Mouse (Mus musculus): Measurements from ENCODE around the gene 1700056E22Rik.
A peak's percentile ranks its signal among the peaks of the same experiment; 100 is the strongest.

1700056E22Rik gene

DNA sequence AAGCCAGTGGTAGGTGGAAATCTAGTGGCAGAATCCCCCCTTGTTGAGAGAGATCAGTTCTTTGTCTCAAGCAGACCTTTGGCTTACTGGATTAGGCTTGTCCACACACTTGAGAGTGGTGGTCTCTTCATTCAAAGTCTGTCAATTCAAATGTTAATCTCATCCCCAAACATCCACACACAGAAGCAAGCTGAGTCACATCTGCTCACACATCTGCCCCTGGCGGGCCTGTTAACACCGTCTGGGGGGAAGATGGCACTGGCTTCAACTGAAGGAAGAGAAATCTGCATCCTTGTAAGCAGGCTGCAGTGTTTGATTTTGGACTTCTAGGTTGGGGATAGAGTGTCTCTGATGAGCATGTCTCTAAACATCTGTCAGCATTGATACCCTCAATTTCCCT, 10.1 kb downstream of the 1700056E22Rik start:
- no peak for DNase-seq (ENCODE audit: extremely low read depth, low read depth)

DNA sequence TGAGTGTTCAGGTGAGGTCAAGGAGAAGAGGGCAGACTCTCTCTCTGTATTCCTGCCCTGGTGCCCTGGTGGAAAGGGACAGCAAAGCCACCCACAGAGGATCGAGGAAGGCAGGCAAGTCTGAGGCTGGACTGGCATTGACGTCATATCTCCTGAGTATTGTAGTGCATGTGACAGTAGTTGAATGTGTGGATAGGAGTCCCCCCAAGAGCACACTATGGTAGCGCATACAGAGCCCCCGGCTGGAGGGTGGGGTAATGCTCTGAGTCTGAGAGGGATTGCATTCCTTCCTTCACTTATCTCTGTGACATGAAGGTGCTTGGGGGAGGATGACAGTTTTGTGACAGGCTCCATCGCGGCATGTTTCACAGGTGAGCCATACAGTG, 14.4 kb downstream of the 1700056E22Rik start:
- no peak for DNase-seq (ENCODE audit: extremely low read depth, low read depth)

DNA sequence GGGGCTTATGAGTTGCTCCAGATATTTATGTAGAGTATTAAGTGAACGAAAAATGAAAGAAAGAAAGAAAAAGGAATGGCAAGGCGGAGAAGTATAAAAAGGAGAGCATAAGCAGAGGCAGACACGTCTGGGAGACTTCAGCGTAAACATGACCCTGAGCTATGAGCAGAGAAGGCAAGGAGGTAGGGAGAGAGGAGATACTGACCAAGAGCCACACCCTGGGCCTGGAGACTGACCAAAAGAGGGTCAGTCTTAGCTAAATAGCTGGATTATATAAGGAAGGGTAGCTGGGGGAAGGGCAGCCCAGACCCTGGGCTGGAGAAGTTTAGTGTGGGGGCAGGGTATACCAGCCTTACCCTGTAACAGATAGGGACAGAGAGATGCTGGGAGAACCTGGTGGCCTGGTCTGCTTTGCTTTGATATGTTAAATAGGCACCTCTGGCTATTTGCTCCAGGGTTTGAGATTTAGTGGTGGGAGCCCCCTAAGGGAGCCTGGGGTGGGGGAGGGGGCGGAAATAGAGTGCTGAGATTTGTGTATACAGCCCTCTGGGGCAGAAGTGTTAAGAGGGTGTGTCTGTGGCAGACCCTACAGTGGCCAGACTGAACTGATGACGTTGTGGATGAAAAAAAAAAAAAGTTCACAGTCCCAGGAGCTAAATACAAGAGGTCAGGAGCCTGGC, 14.9 kb downstream of the 1700056E22Rik start:
- no peak for DNase-seq (ENCODE audit: extremely low read depth, low read depth)

DNA sequence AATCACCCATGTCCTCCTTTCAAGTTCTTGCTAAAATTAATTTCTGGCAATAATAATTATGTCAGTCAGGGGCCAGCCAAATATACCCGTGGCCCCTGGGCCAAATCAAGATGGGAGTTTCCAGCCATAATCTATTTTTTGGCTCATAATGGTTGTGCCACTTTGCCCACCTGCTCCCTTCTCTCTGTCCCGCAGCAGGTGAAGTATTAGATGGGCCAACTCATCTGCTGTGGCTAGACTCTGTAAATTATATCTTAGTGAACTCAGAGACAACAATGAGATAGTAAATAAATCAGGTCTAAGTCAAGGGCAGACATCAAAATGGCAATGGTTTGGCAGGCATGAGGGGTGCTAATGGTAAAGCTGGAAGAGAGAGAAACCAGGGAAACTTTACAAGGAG, 16.5 kb downstream of the 1700056E22Rik start:
- no peak for DNase-seq (ENCODE audit: extremely low read depth, low read depth)

DNA sequence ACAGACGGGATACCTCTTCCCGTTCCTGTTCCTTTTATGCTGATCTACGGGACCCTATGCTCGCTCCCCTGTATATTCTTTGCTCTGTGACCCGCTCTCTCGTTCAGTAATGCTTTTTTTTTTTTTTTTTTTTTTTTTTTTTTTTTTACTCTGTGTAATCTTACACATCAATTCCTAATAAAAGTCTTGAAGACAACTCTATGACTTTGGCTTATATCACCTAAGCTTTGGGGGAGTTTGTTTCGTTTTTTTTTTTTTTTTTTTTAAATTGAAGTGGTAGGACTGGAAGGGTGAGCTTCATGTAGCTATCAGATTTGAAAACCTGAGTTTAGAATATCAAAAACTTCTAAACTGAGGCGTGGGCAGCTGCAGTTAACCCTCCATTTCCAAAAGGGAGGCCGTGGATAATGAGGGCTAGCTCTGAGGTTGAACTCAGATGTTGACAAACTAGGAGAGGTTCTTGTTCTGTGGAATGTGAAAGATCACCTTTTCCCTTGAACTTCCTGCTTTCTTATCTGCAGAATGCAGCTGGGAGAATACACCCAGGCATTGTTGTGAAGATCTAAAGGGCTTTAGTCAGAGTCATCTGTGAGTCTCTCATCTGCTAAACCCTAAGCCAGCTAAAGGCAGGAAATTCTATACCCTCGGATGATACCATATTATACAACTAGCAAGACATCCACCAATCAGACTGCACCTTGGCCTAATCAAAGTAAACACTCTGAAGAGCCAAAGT, 17.9 kb downstream of the 1700056E22Rik start:
- DNase-seq (ENCODE audit: extremely low read depth, low read depth), result peak; percentile 98

DNA sequence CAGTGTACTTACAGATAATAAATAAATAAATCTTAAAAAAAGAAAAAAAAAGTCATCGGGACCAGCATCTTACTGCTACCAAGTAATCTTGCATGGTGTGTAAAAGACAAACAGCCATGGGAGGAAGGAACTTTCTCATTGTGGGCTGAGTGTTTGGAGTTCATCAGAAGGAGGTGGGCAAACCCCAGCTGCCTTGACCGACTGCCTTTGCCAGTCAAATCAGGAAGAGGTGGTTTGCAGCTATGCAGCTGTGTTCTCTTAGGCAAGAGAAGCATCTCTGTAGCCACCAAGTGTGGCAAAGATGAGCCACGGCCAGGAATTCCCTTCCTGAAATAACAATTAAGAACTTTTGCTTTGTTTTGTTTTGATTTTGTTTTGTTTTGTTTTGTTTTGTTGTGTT, 20.0 kb downstream of the 1700056E22Rik start:
- no peak for DNase-seq (ENCODE audit: extremely low read depth, low read depth)

DNA sequence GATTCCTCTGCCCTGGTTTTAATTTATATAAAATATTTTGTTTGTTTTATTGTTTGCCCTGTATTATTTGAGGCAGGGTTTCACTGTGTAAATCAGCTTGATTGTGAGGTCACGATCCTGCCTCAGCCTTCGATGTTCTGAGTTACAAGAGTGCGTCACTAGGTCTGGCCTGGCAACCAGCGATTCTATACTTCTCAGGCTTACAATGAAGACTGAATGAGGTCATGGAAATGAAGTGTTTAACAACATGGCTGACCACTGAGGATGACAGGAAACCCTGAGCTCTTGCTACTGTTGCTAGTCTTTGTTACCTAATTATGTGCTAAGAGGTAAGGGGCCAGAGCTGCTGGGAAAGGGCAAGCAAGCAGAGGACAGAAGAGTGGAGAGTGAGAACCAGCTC, 21.0 kb downstream of the 1700056E22Rik start, which contains the start of gene Dusp10:
TSS of gene Dusp10 (plus strand) at position 197 of the 400 bp plus-strand sequence.
- no peak for DNase-seq (ENCODE audit: extremely low read depth, low read depth)

DNA sequence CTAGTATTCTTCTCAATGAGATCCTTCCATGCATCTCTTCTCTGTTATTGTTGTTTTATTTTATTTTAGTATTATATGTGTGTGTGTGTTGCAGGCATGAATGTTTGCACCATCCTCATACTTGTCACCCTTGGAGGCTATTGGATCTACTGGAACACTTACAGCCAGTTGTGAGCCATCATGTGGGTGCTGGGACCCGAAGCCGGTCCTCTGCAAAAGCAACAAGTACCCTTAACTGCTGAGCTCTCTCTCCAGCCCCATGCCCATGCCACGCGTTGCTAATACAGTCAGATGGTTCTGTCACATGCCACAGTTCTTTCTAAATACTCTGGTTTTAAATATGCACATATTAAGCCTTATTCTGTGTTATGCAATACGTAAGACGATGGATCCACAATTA, 22.8 kb downstream of the 1700056E22Rik start:
- DNase-seq (ENCODE audit: extremely low read depth, low read depth), result no peak

DNA sequence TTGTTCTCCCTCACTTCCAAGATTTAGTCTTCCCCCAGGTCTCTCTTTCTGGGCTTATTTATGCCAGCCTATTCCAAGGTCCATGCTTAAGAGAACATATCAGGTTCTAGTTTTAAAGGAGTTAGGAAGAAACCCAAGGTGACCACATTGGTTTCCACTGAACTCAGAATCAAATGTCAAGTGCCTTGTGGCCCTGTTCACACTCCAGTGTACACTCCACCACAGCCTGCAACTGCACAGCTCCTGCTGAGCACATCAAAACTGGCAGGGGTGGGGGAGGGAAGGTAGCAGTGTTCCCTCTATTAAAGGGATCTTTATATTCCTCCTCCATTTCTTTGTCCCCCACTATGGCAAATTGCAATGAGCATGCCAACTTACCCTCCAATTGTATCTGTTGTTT, 28.0 kb downstream of the 1700056E22Rik start:
- DNase-seq (ENCODE audit: extremely low read depth, low read depth), result no peak

DNA sequence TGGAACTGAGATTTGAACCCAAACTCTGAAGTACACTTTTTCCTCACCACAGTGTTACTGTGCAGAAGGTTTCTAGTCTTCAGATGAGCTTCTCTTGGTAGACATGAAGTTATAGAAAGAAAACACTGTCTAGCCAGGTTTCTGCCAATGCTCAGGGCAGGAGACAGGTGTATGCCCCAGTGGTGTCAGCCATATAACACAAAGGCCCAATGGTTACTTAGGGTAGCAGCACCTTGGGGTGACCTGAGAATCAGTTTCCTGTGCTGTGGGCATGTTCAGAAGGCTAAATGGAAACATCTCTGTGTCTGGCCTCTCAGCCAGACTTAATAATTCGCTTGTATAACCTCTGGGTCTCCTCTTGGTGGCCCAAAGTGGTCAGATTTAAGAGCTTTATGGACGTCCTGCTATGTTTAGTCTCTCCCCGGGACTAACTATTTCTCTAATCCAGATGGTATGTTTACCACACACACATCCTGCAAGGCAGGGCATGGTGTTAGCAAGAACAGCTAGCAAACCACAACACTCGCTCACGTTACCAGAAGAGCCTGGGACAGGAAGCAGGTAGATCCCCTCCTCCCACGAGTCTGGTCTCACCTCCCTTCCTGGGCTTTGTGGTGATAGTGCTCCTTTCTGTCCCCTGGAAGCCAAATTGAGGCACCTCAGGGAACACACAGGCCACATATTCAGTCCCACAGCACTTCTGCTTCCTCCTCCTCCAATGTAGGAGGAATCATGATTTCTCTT, 28.6 kb downstream of the 1700056E22Rik start:
- no peak for DNase-seq (ENCODE audit: extremely low read depth, low read depth)

DNA sequence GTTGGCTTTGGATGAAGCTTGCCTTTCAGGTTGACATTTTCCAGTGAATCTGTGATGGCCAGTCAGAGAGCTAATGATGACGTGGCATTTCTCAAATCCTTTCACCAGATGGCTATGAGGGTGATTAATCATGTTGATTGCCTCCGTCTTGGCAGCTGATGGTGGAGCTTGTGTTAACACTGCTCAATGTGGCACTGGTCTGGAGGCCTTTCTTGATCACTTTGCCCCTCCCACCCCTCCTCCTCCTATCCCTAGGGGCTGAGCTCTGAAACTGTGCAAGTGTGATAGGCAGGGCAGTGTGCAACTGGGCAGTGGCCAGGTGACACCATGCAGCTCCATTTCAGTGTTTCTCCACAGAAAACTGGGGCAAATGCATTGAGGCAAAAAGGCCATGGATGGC, 29.8 kb downstream of the 1700056E22Rik start:
- no peak for DNase-seq (ENCODE audit: extremely low read depth, low read depth)

DNA sequence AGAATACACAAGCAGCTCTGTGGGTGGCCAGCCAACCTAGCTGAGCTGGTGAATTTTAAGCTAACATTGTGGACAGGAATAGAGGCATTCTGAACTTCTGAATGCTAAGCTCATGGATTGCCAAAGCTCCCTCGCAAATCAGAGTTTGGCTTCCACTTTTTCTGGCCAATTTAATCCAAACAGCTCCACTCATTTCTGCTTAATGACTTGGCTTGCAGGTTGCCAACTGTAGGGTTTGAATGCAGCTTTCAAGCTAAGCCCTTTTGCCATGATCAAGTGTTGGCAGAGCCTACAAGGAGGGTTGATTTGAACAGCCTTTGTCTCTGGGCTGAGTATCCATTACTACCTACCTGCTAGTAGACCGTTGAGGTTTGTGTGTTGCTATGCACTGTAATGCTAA, 31.6 kb downstream of the 1700056E22Rik start:
- DNase-seq (ENCODE audit: extremely low read depth, low read depth), result no peak

DNA sequence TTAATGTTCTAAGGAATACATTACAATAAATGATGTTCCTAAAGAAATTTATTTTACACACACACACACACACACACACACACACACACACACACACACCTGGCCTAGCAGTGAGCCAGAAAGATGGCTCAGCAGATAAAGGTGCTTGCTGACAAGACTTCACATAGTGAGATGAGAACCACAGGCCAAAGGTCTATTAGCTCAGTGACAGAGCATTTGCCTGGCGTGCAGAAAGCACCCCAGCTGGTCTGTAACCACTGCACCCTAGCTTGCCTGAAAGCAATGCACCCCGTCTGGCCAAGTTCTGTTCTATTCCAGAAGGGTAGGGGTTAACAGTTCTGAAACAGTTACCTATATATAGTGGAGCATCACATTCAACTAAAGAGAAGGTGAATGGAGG, 36.9 kb downstream of the 1700056E22Rik start:
- no peak for DNase-seq (ENCODE audit: extremely low read depth, low read depth)

DNA sequence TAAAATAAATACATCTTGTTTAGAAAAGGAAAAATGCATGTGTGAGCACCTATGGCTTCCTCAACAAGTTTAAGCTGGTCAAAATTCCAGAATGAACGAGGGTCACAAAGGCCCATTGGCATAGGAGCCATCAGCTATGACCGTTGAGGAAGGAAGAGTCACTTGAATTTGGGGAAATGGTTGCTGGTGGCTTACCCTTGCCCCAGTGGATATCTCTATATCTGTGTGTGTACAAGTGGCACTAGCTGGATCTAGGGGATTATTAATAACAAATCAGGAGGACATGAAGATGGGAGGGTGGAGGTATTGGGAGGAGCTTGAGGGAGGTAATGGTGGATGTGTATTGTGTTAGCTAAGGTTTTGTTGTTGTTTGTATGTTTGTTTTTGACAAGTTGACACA, 42.2 kb downstream of the 1700056E22Rik start:
- no peak for DNase-seq (ENCODE audit: extremely low read depth, low read depth)

DNA sequence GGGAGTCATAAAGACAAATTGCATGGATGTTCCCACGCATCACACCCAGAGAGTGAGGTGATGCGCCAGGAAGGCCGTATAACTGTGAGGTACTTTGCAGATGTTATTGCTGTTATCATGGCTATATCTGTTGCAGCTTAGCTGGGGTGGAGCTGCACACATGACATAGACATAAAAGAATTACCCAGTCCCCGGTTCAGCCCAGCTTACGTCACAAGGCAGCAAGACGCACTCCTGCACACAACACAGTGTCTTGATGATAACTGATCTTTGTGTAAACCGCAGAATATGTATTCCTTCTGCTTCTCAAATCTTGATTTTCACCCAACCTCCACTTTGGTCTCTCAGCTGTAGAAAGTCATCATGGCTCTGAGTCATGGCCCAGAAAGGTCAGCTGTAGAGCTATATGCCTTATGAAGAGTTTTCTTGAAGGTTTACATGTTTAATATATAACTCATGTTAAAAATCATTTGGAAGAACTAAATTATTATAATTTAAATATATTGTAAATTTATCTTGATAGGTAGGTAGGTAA, 46.3 kb downstream of the 1700056E22Rik start:
- DNase-seq (ENCODE audit: extremely low read depth, low read depth), result no peak
